Mouse (Mus musculus): ENCODE measurements around the gene Snx25. TPM values are rescaled to one million over a fixed set of nuclear protein-coding genes. Genes with fewer than 3 reads are reported as not detected.

Gene Snx25
- polyA plus RNA-seq (2015; fragmentation: Nextera tagmentation; extraction: Ambion mirVana), result 9.9 and 10.5 TPM in 2 replicates

DNA sequence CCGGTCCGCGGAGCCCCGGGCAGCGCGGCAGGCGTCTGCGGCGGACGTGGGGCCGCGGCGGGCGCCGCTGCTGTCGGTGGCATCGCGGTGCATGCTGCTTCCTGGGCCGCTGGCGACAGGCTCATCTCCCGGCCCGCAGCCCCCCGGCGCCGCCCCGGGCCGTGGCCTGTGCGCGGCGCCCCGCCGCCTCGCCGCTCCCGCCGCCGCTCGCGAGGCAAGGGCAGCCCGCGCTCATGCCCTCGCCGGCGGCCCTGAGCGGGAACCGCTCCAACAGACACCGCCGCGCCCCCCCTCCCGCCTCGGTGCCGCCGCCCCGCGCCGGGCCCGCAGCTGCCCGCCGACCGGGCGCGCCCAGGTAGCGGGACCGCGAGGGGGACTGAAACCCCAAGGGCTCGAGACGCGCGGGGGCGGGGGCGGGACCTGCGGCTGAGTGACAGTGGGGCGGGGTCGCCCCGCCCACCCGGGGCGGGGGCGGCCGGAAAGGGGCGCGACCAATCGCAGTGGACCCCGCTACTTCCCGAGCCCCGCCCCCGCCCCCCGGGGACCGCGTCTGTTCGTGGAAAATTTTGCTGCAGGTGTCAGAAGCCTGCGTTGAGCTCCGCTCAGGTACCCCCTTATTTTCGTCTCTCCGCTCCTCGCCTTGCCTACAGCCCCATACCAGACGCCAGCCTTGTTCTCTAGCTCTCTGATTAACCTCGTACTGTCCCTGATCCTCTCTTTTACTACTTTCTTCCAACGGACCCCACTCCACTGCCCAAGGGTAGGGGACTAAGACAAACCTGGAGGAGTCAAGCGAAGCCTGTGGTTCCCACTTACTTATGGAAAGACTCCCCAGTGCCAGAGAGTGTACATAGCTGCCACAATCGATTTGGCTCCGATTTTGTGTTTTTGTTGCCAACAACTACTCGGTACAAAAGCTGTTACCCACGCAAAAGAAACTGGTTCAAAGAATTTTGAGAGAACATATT, at the start of gene Snx25:
TSS of gene Snx25 (minus strand) at position 96 of the 968 bp plus-strand sequence.
- H3K9ac ChIP-seq, result peak within 1 kb of the TSS; percentile 78
- 2% methylated on average over 82 of the region's 103 CpGs for WGBS
- H3K9me3 ChIP-seq, result no peaks in the 10 kb centered on the region
- H3K36me3 ChIP-seq (replicated peaks), result no peaks in the 10 kb centered on the region
- H3K4me2 ChIP-seq, result peak within 1 kb of the TSS; percentile 65
- peaks cover 18% of the 10 kb centered on the region for H3K4me1 ChIP-seq
- H3K27ac ChIP-seq, result peak within 1 kb of the TSS; percentile 83
- ATAC-seq (replicated peaks), result peak; percentile 86
- H3K27me3 ChIP-seq (replicated peaks), result peaks cover 11% of the 10 kb centered on the region; the same call in 1 of the 2 replicates
- H3K4me3 ChIP-seq, result peak within 1 kb of the TSS; percentile 57

GRCm38 (mm10) chr8:46197673-46198072, 45.7 kb upstream of the Snx25 start:
- H3K4me2 ChIP-seq, result no peak overlapping the region
- peaks cover 11% of the 10 kb centered on the region; the same call in 1 of the 2 replicates for H3K36me3 ChIP-seq (replicated peaks)
- H3K4me3 ChIP-seq, result no peak overlapping the region
- no peak overlapping the region for H3K27ac ChIP-seq
- H3K9me3 ChIP-seq, result no peaks in the 10 kb centered on the region
- H3K4me1 ChIP-seq, result no peaks in the 10 kb centered on the region
- WGBS, result 92% methylated on average over 5 of the region's 5 CpGs
- no peaks in the 10 kb centered on the region for H3K27me3 ChIP-seq (replicated peaks)
- ATAC-seq (replicated peaks), result no peak
- H3K9ac ChIP-seq, result no peak overlapping the region

DNA sequence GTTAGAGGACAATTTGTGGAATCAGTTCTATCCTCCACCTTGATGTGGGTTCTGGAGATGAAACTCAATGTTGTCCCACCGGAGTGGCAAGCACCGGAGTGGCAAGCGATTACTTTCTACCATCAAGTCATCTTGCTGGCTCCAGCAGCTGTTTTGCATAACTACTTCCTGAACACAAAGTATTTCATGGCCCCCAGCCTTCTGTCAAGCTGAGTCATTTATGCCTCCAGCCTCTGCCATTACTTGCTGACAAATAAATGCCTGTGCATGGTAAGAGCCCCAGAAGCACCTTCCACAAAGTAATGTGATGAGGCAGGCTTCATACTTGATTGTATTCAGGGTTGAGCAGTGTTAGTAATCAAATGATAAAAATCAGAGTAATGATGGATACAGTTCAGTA, 44.9 kb upstream of the Snx25 start:
- no peaks in the 10 kb centered on the region for H3K27me3 ChIP-seq (replicated peaks)
- no peak overlapping the region for H3K4me2 ChIP-seq
- no peaks in the 10 kb centered on the region for H3K4me1 ChIP-seq
- H3K36me3 ChIP-seq (replicated peaks), result peaks cover 11% of the 10 kb centered on the region; the same call in 1 of the 2 replicates
- H3K27ac ChIP-seq, result no peak overlapping the region
- no peak overlapping the region for H3K4me3 ChIP-seq
- no peak overlapping the region for H3K9ac ChIP-seq
- no peaks in the 10 kb centered on the region for H3K9me3 ChIP-seq
- WGBS, result 98% methylated on average over 3 of the region's 3 CpGs
- ATAC-seq (replicated peaks), result no peak

GRCm38 (mm10) chr8:46193100-46193499, 41.1 kb upstream of the Snx25 start:
- Histone ChIP-seq H3K4me3 (no peak overlapping the region), H3K9me3 (no peaks in the 10 kb centered on the region), H3K27me3 (replicated peaks) (no peaks in the 10 kb centered on the region), H3K4me2 (no peak overlapping the region), H3K9ac (no peak overlapping the region), H3K27ac (no peak overlapping the region), H3K36me3 (replicated peaks) (0 out of 2 replicates have a peak, but pooled peaks cover 11% of the 10 kb centered on the region), H3K4me1 (no peaks in the 10 kb centered on the region)
- WGBS, result 91% methylated on average over 8 of the region's 8 CpGs
- ATAC-seq (replicated peaks), result no peak

GRCm38 (mm10) chr8:46185361-46185760, 33.4 kb upstream of the Snx25 start:
- 8% methylated on average over 2 of the region's 2 CpGs for WGBS
- Histone ChIP-seq H3K4me2 (no peak overlapping the region), H3K4me1 (no peaks in the 10 kb centered on the region), H3K27ac (no peak overlapping the region), H3K4me3 (no peak overlapping the region), H3K27me3 (replicated peaks) (no peaks in the 10 kb centered on the region), H3K9ac (no peak overlapping the region), H3K36me3 (replicated peaks) (no peaks in the 10 kb centered on the region), H3K9me3 (no peaks in the 10 kb centered on the region)
- no peak for ATAC-seq (replicated peaks)

- no peak overlapping the region for H3K9ac ChIP-seq
- WGBS, result 94% methylated on average over 7 of the region's 7 CpGs
- no peak overlapping the region for H3K4me2 ChIP-seq
Observed at GRCm38 (mm10) chr8:46180136-46180535, 28.2 kb upstream of the Snx25 start.

DNA sequence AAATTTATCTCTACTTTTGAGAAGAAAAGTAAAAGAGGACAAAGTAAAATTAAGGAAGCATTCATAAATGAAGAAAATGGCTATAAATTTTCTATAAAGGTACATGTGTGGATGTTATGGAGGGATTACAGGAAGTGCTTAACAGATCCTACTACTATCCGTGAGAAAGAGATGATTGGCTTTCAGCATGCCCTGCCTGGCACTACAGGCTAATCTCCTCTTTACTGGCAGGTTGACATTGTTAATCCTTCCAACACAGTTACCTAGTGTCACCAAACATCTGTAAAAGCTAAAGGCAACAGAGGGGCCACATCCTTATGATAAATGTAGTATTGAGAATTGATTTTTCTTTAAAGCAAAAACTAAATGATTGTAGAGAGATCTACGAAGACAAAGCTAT, 21.7 kb upstream of the Snx25 start:
- Histone ChIP-seq H3K27ac (no peak overlapping the region), H3K4me1 (no peaks in the 10 kb centered on the region), H3K4me2 (no peak overlapping the region), H3K4me3 (no peak overlapping the region), H3K9ac (no peak overlapping the region), H3K27me3 (replicated peaks) (no peaks in the 10 kb centered on the region), H3K9me3 (no peaks in the 10 kb centered on the region), H3K36me3 (replicated peaks) (peaks cover 7% of the 10 kb centered on the region; the same call in 1 of the 2 replicates)
- WGBS, result 76% methylated on average over 2 of the region's 2 CpGs
- ATAC-seq (replicated peaks), result no peak

More at GRCm38 (mm10) chr8:46180136-46180535, 28.2 kb upstream of the Snx25 start:
- Histone ChIP-seq H3K36me3 (replicated peaks) (no peaks in the 10 kb centered on the region), H3K4me3 (no peak overlapping the region), H3K4me1 (no peaks in the 10 kb centered on the region), H3K27ac (no peak overlapping the region), H3K27me3 (replicated peaks) (no peaks in the 10 kb centered on the region), H3K9me3 (no peaks in the 10 kb centered on the region)
- ATAC-seq (replicated peaks), result no peak

- Histone ChIP-seq H3K9me3 (no peaks in the 10 kb centered on the region), H3K4me3 (peak overlapping the region; percentile 60), H3K9ac (peak overlapping the region; percentile 85), H3K4me1 (peaks cover 19% of the 10 kb centered on the region), H3K27ac (peak overlapping the region; percentile 86), H3K27me3 (replicated peaks) (no peaks in the 10 kb centered on the region), H3K4me2 (peak overlapping the region; percentile 59), H3K36me3 (replicated peaks) (no peaks in the 10 kb centered on the region)
- under 1% methylated on average over 25 of the region's 25 CpGs for WGBS
- peak; percentile 21 for ATAC-seq (replicated peaks)
Observed at GRCm38 (mm10) chr8:46163870-46164190, 11.9 kb upstream of the Snx25 start.

DNA sequence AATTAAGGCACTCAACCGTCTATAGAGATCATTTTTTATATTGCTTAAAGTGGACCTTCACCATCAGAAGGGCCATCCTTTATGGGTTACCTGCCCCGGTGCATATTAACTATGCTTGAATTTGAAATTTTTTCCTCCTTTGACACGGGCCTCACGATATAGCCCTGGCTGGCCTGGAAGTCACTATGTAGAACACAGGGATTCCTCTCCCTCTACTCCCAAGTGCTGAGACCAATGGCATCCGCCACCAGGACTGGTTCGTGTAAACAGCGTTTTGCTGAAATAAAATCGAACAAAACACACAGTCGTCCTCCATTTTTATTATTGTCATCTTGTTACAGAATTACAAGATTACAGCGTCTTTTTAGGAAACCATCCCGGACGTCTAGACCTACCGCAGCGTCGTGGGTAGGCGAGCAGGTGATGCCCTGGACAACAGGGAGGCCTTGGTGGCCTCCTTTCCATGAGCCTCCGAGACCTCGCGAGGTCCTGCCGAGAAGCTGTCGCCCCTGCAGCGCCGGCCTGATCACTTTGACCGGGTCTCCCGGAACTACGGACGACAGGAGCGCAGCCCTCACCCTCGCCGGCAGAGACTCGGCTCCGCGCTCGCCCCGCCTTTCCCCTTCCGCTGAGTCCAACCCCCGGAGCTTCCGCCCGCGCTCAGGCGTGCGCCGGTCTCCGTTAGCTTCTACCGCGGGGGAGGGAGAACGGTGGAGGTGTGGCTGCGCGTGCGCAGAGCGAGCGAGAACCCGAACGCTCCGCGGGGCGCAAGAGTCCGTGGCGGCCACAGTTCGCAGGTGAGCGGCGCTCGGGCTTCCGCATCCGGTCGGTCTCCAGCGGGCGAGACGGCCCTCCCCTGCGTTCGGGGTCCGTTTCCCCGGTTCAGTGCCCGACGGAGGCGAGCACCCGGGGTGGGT, 11.3 kb upstream of the Snx25 start:
- peak; percentile 99 for ATAC-seq (replicated peaks)
- H3K27me3 ChIP-seq (replicated peaks), result no peaks in the 10 kb centered on the region
- peak overlapping the region; percentile 85 for H3K9ac ChIP-seq
- H3K4me1 ChIP-seq, result peaks cover 19% of the 10 kb centered on the region
- no peaks in the 10 kb centered on the region for H3K36me3 ChIP-seq (replicated peaks)
- H3K4me2 ChIP-seq, result peak overlapping the region; percentile 59
- H3K27ac ChIP-seq, result peak overlapping the region; percentile 86
- 2% methylated on average over 76 of the region's 77 CpGs for WGBS
- peak overlapping the region; percentile 60 for H3K4me3 ChIP-seq
- no peaks in the 10 kb centered on the region for H3K9me3 ChIP-seq

DNA sequence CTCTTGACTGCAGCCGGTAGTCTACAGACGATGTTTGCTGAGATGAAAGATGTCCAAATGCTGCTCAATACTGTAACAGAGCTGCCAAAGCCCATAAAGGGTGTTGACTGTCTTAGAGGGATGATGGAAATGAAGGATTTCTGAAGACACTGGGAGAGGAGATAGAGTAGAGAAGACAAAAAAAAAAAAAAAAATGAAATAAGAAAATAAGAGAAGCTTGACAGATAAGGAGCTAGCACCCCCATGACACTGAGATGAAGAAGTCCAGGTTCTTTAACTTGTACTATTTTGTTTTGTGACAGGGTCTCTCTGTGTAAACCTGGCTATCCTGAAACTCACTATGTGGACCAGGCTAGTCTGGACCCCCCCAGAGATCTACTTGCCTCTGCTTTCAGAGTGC, 1.1 kb upstream of the Snx25 start:
- WGBS, result 20% methylated on average over 2 of the region's 2 CpGs
- ATAC-seq (replicated peaks), result no peak
- Histone ChIP-seq H3K9ac (no peak overlapping the region), H3K9me3 (no peaks in the 10 kb centered on the region), H3K27me3 (replicated peaks) (peaks cover 11% of the 10 kb centered on the region; the same call in 1 of the 2 replicates), H3K36me3 (replicated peaks) (no peaks in the 10 kb centered on the region), H3K27ac (no peak overlapping the region), H3K4me1 (peaks cover 18% of the 10 kb centered on the region), H3K4me2 (peak overlapping the region; percentile 65), H3K4me3 (peak overlapping the region; percentile 57)

DNA sequence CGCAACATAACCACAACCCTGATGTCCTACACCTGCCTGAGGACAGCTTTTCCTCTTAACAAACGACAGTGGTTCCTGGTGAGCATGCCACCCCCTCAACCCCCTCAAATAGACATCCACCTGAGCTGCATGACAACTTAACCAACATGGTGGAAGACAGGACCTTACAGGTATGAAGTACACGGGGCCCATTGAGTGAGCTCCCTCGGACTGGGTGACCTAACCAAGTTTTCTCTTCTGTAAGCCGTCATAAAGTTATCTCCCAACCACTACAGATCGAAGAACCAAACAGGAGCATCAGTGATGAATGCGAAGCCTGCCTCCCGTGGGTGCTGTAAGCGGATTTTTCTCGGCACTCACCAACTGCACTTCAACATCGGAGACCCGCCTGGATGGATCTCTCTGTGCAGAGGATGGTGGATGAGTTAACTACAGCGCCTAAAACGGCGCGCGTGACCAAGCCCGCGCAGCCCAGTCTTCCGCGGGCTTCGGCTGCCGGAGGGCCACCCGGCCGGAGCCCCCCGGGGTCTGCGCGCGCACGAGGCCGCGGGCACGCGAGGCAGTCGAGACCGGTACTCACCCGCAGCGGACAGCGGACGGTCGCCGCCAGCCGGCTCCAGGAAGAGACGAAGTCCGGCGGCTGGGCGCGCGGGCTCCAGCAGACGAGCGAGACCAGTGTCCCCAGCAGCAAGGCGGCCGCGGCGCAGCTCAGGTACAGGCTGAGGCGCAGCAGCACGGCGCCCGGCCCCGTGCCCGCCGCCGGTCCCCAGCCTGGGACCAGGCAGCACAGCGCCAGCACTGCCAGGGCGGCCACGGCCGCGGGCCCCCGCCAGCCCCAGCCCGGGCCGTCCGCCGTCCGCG, 527 bp downstream of the Snx25 start, which contains the start of gene Cfap97:
TSS of gene Cfap97 (plus strand) at position 570 of the 861 bp plus-strand sequence.
- 1% methylated on average over 54 of the region's 75 CpGs for whole genome bisulfite sequencing
- Histone ChIP-seq H3K36me3 (replicated peaks) (no peaks in the 10 kb centered on the region), H3K9me3 (no peaks in the 10 kb centered on the region), H3K4me3 (peak within 1 kb of the TSS; percentile 57), H3K4me2 (peak within 1 kb of the TSS; percentile 65), H3K9ac (peak within 1 kb of the TSS; percentile 78), H3K27ac (peak within 1 kb of the TSS; percentile 83), H3K27me3 (replicated peaks) (peaks cover 11% of the 10 kb centered on the region; the same call in 1 of the 2 replicates), H3K4me1 (peaks cover 18% of the 10 kb centered on the region)
- peak; percentile 89 for ATAC-seq (replicated peaks)
